ENCODE assay signal across 8 mouse cellular contexts in the genomic region with DNA sequence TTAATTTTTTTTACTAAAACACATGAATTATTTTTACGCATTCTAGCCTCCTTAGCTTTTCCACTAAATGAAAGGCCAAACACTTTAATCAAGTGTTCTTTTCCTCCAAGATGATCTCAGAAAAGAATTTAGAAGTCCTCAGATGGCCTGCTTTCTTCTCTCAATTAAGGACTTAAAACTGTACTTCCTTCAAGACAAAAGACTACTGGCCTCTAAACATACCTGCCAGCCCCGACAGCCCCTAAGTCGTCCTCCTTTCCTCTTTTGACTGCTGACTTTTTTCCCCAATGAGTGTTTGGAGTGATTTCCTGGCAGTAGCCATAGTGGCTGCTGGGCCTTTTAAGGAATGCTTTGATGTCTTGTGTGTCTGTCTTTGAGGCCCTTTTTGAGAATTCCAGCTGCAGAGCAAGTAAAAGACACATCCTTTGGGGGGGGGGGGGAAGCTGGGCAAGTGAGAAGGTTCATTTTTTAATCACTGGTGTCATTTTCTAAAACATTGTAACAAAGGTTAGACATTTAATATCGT. TPM values are rescaled to one million over a fixed set of nuclear protein-coding genes. Genes with fewer than 3 reads are reported as not detected.
A peak's percentile ranks its signal among the peaks of the same experiment; 100 is the strongest.
DNase-seq lines count a peak whose midpoint lies in the region; ATAC-seq lines count a peak whose summit lies in the region.
"Had no signal": no experiment of that assay in that cellular context is flagged by ENCODE, and none has a peak within 500 bp of the region (broad histone marks: within the 10 kb centered on the region; RNA-seq: fewer than 3 reads in every experiment).

No protein-coding gene starts in this region.

- H3K27ac ChIP-seq in embryonic facial prominence, embryonic 10.5 days (replicated peaks) = peak overlapping the region; percentile 99
- H3K27ac ChIP-seq in intestine, embryonic 14.5 days (ENCODE audit: low read depth) = no peak overlapping the region
- no peak overlapping the region for H3K27ac ChIP-seq in midbrain, embryonic 13.5 days

- peak overlapping the region; percentile 88 for H3K4me3 ChIP-seq in embryonic facial prominence, embryonic 10.5 days
- H3K4me3 ChIP-seq in intestine, embryonic 14.5 days (ENCODE audit: low read depth, low read length) = peak overlapping the region; percentile 82
- H3K4me3 ChIP-seq in midbrain, embryonic 13.5 days (replicated peaks) = peak overlapping the region; percentile 70

- no peaks in the 10 kb centered on the region for H3K36me3 ChIP-seq in embryonic facial prominence, embryonic 10.5 days (replicated peaks)
- no peaks in the 10 kb centered on the region for H3K36me3 ChIP-seq in intestine, embryonic 14.5 days (ENCODE audit: control insufficient read depth, insufficient read depth, low read length)
- H3K36me3 ChIP-seq in midbrain, embryonic 13.5 days = no peaks in the 10 kb centered on the region

- WGBS in embryonic facial prominence, embryonic 10.5 days = 17% methylated on average over 4 of the region's 4 CpGs
- WGBS in intestine, embryonic 14.5 days = 25% methylated on average over 4 of the region's 4 CpGs
- WGBS in midbrain, embryonic 13.5 days = 6% methylated on average over 4 of the region's 4 CpGs

- peaks cover 18% of the 10 kb centered on the region for H3K4me1 ChIP-seq in embryonic facial prominence, embryonic 10.5 days
- H3K4me1 ChIP-seq in intestine, embryonic 14.5 days (replicated peaks; ENCODE audit: control insufficient read depth, insufficient read depth, low read length) = peaks cover 11% of the 10 kb centered on the region
- H3K4me1 ChIP-seq in midbrain, embryonic 13.5 days (replicated peaks) = peaks cover 21% of the 10 kb centered on the region

- no peaks in the 10 kb centered on the region for H3K27me3 ChIP-seq in embryonic facial prominence, embryonic 10.5 days (replicated peaks; ENCODE audit: low read depth, poor library complexity, severe bottlenecking)
- no peaks in the 10 kb centered on the region for H3K27me3 ChIP-seq in intestine, embryonic 14.5 days (replicated peaks; ENCODE audit: control insufficient read depth, insufficient read depth, low read length)
- H3K27me3 ChIP-seq in midbrain, embryonic 13.5 days = no peaks in the 10 kb centered on the region

- H3K4me2 ChIP-seq in intestine, embryonic 14.5 days (ENCODE audit: low read length) = peak overlapping the region; percentile 74
- peak overlapping the region; percentile 51 for H3K4me2 ChIP-seq in midbrain, embryonic 13.5 days (replicated peaks)

- H3K9ac ChIP-seq in intestine, embryonic 14.5 days (ENCODE audit: low read length) = 0 out of 2 replicates have a peak overlapping the region, but pooled peaks have one; percentile 7
- H3K9ac ChIP-seq in midbrain, embryonic 13.5 days (replicated peaks) = 0 out of 2 replicates have a peak overlapping the region, but pooled peaks have one; percentile 41

- no peak for ATAC-seq in intestine, embryonic 14.5 days (replicated peaks; ENCODE audit: low FRiP score, low TSS enrichment, low read depth)
- ATAC-seq in midbrain, embryonic 13.5 days = no peak
- ATAC-seq in erythroid progenitor cell, adult 5-6 weeks (replicated peaks; ENCODE audit: low FRiP score, poor library complexity, severe bottlenecking) = no peak

- DNase-seq in retina, embryonic 14.5 days (ENCODE audit: low spot score) = peak; percentile 12
- DNase-seq in retina, postnatal 1 day = no peak
- DNase-seq in embryonic facial prominence, embryonic 10.5 days (ENCODE audit: low spot score) = peak; percentile 55
- peak; percentile 60 for DNase-seq in intestine, embryonic 14.5 days (ENCODE audit: low spot score)
- no peak for DNase-seq in cerebellum, adult 11-12 months

- no peaks in the 10 kb centered on the region for H3K9me3 ChIP-seq in embryonic facial prominence, embryonic 10.5 days
- no peaks in the 10 kb centered on the region for H3K9me3 ChIP-seq in intestine, embryonic 14.5 days (ENCODE audit: control insufficient read depth, low read length)
- no peaks in the 10 kb centered on the region for H3K9me3 ChIP-seq in midbrain, embryonic 13.5 days

RNA-seq across cellular contexts. Expression of gene Ptar1, which starts 1.3 kb away (rescaled TPM):
- 8.1 and 8.8 TPM in 2 replicates for polyA plus RNA-seq in embryonic facial prominence, embryonic 10.5 days (2016; fragmentation: Nextera tagmentation; extraction: Ambion mirVana)
- 6.7 and 8.5 TPM in 2 replicates for polyA plus RNA-seq in intestine, embryonic 14.5 days (2014; fragmentation: Nextera tagmentation; extraction: Ambion mirVana)
- polyA plus RNA-seq in midbrain, embryonic 13.5 days (2015; fragmentation: Nextera tagmentation; extraction: Ambion mirVana) = 4.3 and 5.8 TPM in 2 replicates
- total RNA-seq in erythroid progenitor cell, adult 5-6 weeks (2015; ENCODE audit: low replicate concordance) = 26.8 and 27.0 TPM in 2 replicates
- 20.4 and 24.7 TPM in 2 replicates for total RNA-seq in erythroid progenitor cell, adult 5-6 weeks (2017; ENCODE audit: low replicate concordance)

RNA-seq across cellular contexts. Expression of gene 1700028P14Rik, which starts 35.9 kb away (rescaled TPM):
- 0.22 and 0.24 TPM in 2 replicates for polyA plus RNA-seq in embryonic facial prominence, embryonic 10.5 days (2016; fragmentation: Nextera tagmentation; extraction: Ambion mirVana)
- polyA plus RNA-seq in intestine, embryonic 14.5 days (2014; fragmentation: Nextera tagmentation; extraction: Ambion mirVana) = not detected in 2 replicates
- polyA plus RNA-seq in midbrain, embryonic 13.5 days (2015; fragmentation: Nextera tagmentation; extraction: Ambion mirVana) = 0.39 and 0.62 TPM in 2 replicates
- not detected in 2 replicates for total RNA-seq in erythroid progenitor cell, adult 5-6 weeks (2015; ENCODE audit: low replicate concordance)
- not detected in 2 replicates for total RNA-seq in erythroid progenitor cell, adult 5-6 weeks (2017; ENCODE audit: low replicate concordance)
- total RNA-seq: hematopoietic stem cell, adult 5-6 weeks had no signal

Comparison
In these comparisons a context has a peak if more than half of its experiments do, and no peak if none do; other contexts are left out.
1. DNase-seq: peak in retina, embryonic 14.5 days (single experiment), embryonic facial prominence, embryonic 10.5 days (single experiment) and intestine, embryonic 14.5 days (single experiment); none in retina, postnatal 1 day (single experiment) and cerebellum, adult 11-12 months (single experiment).
2. Peak in every context shown above with its lines, with median percentiles within 50 percentile points of each other: H3K4me3 ChIP-seq.